Mouse (Mus musculus) kidney, adult 8-10 months (tissue): ENCODE data around the gene Ethe1.
"Not testable (repeated sequence)": the region's sequence is repeated elsewhere in the genome, so short reads cannot be mapped to it uniquely, and the experiment has no call there.

ENCODE experiments used
- DNase-seq, 2 experiments: peaks; one replicate each; pipeline ENCODE4 v3.0.0; 2022

The Ethe1 gene

GRCm38 (mm10) chr7:24614816-24615215 is 27.5 kb downstream of the Ethe1 start:
- no peak for DNase-seq

DNA sequence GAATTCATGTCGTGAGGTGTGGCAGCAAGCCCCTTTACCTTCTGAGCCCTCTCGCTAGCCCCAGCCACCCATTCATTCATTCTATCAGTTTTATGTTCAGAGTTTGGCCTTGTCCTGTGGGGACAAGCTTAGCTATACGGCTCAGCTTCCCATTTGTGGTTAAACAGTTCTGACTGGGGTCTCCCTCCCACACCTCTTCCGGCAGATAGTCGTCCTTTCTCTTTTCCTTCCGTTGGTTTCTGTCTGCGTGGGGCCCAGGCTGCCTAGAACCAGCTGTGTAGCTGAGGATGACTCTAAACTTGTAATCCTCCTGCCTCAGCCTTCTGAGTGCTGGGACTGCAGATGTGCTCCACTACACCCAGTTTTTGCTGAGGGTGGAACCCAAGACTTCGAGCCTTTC is 30.4 kb downstream of the Ethe1 start:
- no peak for DNase-seq

DNA sequence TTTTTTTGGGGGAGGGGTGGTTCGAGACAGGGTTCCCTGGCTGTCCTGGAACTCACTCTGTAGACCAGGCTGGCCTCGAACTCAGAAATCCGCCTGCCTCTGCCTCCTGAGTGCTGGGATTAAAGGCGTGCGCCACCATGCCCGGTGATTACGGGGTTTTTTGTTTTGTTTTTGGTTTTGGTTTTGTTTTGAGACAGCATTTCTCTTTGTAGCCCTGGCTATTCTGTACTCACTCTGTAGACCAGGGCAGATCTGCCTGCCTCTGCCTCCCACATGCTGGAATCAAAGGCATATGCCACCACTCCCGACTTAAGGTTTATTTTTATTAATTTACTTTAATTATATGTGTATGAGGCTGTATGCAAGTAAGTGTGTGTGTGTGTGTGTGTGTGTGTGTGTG is 31.0 kb downstream of the Ethe1 start:
- not testable (repeated sequence) for DNase-seq

DNA sequence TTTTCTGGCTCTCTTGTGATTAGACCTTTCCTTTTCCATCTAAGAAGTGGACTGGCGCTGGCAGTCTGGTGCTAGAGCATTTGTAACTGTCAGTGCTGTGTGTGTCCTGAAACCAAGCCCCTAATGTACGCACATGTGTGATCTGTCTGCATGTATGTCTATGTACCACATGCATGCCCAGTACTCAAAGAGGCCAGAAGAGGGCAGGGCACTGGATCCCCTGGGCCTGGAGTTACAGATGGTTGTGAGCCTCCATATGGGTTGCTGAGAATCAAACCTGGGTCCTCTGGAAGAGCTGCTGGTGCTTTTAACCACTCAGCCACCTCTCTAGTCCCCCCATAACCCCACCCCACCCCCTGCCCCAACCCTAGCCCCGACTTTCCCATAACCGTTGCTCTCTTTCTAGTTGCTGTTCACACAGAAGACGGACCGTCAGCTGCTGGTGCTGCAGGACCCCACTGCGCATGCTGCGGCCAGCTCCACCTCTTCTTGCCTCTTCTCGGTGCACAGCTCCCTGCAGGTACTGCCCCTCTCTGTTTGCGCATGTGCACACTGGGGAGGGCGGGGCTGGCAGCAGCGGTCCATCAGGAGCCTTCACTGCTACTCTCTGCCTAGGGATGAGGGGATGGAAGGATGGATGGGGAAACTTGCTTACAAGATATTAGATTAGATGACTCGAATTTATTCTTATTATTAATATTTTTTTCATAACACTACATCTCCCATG is 32.5 kb downstream of the Ethe1 start:
- no peak for DNase-seq

DNA sequence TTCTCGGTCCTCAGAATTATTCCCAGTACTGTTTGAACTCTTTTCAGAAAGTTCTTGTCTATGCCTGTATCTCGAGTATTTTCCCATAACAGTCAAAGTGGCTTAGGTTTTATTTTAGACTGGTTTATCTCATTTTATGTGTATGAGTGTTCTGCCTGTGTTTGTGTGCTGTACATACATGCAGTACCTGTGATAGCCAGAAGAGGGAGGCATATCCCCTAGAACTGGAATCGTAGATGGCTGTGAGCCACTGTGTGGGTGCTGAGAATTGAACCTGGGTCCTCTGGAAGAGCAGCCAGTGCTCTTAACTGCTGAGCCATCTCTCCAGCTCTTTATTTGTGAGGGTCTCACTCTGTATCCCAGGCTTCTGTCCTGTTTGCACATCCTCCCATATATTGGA is 33.9 kb downstream of the Ethe1 start:
- no peak for DNase-seq

DNA sequence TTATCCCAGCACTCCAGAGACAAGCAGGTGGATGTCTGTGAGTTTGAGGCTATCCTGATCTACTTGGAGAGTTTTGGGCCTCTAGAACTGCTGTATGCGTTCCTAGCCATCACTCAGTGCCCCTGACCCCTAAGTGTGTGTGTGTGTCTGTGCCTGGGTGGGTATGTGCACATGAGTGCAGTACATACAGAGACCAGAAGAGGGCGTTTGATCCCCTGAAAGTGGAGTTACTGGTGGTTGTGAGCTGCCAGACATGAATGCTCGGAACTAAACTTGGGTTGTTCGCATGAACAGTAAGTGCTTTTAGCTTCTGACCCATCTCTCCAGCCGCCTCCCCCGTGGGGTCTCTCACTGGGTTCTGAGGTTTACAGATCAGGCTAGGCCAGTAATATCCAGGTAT is 35.6 kb downstream of the Ethe1 start:
- no peak for DNase-seq

GRCm38 (mm10) chr7:24628685-24629610 is 41.6 kb downstream of the Ethe1 start:
- DNase-seq: peak; percentile 80 to 89

GRCm38 (mm10) chr7:24629672-24630071 is 42.3 kb downstream of the Ethe1 start:
- DNase-seq: no peak

DNA sequence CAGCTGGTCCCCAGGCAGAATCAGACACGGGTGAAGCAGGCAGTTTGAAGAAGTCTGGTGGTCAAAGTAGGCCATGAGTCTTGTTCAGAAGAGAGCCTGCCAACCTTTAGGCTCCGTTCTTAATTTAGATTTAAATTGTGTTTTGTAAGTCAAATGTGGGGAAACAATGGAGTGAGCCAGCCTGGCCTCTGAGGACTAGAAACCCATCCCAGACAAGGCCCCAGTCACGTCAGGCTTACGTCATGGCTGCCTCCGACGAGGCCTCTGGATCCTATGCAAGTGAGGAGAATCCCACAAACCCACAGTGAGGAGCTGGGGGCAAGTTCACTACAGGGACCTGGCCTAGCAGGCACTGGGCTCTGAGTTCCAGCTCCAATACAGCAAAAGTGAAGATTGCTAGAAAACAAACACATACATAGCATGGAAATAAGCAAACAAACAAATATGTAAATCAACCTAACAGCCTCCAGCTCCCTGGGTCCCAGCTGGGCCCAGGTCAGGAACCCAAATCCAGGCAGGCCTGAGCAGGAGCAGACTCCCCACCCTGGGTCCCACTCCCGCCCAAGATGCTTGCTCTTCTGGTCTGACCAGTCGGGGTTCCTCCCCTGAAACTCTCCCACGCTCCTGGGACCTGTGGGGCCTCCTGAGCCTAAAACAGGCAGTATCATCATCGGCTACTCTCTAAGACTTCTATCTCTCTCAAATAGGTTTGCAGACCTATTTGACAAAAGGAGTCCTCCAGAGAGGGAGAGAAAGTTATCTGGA is 43.0 kb downstream of the Ethe1 start:
- no peak for DNase-seq

DNA sequence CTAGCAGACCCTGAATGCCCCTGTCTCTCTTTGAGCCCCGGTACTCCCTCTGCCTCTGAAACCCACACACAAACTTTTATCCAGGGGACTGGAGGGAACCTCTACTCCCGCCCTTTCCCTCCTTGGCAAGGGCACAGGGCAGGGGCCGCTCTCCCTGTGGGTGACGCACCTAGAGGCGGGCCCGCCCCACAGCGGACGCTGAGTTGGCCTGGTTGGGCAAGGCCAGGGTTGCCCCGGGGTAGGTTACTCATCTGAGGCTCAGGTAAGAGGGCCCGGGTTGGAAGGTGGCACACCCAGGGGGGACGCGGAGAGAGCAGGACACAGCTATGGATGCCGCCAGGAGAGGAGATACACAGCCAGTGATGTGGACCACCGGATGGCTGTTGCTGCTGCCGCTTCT is 48.9 kb downstream of the Ethe1 start, which contains the start of gene Lypd3:
Lypd3 (plus strand) TSS at position 287 of the 400 bp plus-strand sequence.
- DNase-seq: no peak

DNA sequence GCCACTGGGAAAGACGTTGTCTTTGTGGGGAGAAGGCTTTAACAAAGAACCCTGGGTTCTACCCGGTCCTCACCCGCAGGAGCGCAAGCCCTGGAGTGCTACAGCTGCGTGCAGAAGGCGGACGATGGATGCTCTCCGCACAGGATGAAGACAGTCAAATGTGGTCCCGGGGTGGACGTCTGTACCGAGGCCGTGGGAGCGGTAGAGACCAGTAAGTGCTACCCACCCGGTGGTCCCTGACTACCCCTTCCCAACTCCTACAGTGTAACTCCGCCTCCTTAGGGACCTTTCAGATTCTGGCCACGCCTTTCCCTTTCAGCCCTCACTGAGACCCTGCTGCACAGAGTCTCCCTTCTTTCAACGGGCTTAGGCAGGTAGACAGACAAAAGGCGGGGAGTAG is 49.7 kb downstream of the Ethe1 start:
- DNase-seq: no peak

- peak in 1 of 2 experiments; percentile 38 for DNase-seq
Measured at GRCm38 (mm10) chr7:24638026-24638856, 50.9 kb downstream of the Ethe1 start.

GRCm38 (mm10) chr7:24640450-24640849 is 53.1 kb downstream of the Ethe1 start:
- no peak for DNase-seq

DNA sequence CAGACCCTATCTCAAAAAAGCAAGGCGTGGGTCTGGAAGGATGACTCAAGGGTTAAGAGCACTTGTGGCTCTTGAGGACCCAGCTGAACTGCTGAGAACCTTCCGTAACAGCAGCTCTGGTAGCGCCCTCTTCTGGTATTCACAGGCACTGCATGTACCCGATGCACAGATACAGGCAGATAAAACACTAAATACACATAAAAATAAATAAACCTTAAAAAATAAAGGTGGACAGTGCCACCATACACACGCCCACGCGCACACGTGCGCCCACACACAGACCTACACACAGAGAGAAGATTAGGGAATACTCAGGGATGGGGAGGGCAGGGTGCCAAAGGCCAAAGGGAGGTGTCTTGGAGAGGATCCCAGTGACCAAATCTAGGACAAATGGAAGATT is 55.1 kb downstream of the Ethe1 start:
- peak; percentile 31 to 74 for DNase-seq

GRCm38 (mm10) chr7:24644492-24644891 is 57.1 kb downstream of the Ethe1 start:
- no peak for DNase-seq

GRCm38 (mm10) chr7:24644996-24645395 is 57.7 kb downstream of the Ethe1 start:
- no peak for DNase-seq

DNA sequence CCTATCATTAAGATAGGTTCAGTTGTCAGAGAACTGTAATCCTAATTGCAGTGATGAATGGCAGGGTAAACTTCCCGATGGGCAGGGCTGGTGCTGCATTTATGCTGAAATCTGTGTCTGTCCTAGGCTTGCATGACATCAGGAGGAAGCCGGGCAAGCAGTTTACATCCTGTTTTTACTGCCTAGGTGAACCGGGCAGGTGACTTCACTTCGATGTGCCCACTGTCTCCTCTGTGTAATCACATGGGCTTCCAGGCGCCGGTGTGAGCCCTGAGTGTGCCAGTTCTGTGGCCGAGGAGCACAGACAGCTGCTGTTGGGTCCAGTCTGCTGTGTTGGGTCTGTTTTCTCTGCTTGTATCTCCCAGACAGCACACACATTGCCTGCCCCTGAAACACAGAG is 59.1 kb downstream of the Ethe1 start:
- no peak for DNase-seq

GRCm38 (mm10) chr7:24653681-24654080 is 66.3 kb downstream of the Ethe1 start:
- DNase-seq: peak; percentile 38 to 74
